Mouse (Mus musculus) kidney, postnatal 25 days (tissue): ENCODE measurements around the gene Hoxc13.

Experiments used
- DNase-seq, 2 experiments: peaks; one replicate each; pipeline ENCODE4 v3.0.0; 2021; ENCODE audit warnings: mixed read lengths in 2 of 2

Hoxc13 gene

DNA sequence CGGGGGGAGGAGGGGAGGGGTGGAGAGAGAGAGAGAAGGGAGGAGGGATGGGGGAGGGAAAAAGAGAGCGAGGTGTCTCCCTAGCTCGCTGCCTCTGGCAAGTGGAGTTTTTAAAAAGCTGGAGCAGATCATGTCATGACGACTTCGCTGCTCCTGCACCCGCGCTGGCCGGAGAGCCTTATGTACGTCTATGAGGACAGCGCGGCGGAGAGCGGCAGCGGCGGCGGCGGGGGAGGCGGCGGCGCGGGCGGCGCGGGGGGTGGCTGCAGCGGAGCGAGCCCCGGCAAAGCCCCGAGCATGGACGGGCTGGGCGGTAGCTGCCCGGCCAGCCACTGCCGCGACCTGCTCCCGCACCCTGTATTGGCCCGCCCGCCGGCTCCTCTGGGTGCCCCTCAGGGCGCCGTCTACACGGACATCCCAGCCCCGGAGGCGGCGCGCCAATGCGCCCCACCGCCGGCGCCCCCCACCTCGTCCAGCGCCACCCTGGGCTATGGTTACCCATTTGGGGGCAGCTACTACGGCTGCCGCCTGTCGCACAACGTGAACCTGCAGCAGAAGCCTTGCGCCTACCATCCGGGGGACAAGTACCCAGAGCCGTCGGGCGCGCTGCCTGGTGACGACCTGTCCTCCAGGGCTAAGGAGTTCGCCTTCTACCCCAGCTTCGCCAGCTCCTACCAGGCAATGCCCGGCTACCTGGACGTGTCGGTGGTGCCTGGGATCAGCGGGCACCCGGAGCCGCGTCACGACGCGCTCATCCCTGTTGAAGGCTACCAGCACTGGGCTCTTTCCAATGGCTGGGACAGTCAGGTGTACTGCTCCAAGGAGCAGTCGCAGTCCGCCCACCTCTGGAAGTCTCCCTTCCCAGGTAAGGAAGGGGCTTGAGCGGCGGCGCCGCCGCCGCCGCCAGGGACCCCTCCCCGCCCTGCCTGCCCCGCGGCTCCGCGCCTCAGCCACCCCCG lies at the start of gene Hoxc13:
TSS of gene Hoxc13 (plus strand) at position 51 of the 959 bp plus-strand sequence.
- DNase-seq: no peak

DNA sequence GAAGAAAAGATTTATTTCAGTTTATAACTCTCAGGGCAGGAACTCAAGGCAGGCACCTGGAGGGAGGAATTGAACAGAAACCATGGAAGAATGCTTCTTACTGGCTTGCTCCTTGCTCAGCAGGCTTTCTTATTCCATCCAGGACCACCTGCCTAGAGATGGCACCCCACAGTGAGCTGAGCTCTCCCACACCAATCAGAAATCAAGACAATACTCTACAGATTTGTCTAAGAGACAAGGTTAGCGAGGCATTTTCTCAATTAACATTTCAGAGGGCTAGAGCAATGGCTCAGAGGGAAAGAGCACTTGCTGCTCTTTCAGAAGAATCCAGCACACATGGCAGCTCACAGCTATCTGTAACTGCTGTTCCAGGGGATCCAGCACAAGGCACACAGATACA lies 35.1 kb upstream of the Hoxc13 start:
- no peak for DNase-seq

DNA sequence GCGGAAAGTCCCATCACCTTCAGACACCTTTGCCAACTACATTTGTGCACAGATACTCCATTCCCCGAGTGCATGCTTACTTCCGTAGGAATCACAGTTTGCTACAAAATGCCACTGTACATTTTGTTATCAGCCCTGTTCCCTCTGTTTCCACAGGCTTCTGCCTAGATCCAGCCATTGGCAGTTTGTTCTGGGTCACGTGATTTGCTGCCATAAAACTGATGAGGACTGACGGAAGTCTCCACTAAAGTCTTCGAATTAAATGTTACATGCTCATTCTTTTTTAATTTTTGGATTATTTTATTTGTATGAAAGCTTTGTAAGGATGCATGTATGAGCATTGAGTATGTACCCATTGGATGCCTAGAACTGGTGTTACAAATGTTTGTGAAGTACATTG lies 25.8 kb upstream of the Hoxc13 start:
- DNase-seq: no peak

DNA sequence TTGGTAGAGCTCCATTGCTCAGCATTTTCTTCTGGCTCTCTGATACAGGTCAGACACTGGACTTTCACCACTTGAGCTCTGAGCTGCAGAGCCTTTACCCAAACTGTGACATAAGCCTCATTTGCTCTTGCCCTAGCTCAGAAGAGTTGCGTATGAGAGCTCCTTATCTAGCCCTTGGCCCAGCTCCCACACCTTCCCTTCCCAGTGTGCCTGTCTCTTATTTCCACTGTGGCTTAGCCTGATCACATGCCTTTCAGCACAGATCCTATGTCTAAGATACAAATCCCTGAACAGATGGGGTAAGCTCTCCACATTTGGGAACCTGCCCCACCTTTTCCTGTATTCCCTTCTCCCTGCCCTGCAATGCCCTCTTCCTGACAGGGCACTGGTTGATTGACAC lies 16.0 kb upstream of the Hoxc13 start:
- DNase-seq: no peak

DNA sequence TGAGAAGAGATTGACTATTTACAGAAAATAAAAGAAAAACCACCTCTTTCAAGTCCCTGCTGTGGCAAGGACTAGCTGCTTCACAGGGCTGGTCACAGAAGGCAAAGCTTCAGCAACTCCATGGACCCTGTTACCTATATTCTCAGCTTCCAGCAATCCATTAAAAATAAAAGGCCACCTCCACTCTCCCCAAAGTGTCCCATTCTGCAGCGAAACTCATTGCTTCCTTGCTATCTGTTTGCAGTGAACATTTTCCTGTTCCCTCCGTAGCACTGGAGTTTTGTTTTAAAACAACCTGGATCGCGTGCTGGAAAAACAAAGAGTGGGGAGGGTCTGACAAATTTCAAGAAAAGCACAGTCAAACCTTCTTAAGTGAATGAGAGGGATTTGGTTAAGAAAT lies 11.4 kb upstream of the Hoxc13 start:
- no peak for DNase-seq

DNA sequence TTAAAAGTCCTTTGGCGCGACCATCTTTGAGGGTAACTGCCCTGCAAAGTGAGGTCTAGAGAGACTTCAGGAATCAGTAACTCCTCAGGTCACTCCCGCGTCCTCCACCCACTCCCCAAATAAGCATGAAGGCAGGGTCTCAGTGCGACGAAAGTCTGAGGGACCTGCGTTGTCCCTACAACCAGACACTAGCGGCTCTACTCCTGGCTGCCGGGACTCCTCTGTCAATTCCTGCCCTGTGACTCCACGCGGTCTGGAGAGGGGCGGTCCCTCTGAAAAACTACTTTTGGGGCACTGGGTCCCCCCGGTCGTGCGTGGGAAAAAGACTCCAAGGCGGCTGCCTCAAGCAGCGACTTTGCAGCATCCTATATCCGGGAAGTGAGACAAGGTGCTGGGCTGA lies 10.9 kb upstream of the Hoxc13 start:
- DNase-seq: no peak

DNA sequence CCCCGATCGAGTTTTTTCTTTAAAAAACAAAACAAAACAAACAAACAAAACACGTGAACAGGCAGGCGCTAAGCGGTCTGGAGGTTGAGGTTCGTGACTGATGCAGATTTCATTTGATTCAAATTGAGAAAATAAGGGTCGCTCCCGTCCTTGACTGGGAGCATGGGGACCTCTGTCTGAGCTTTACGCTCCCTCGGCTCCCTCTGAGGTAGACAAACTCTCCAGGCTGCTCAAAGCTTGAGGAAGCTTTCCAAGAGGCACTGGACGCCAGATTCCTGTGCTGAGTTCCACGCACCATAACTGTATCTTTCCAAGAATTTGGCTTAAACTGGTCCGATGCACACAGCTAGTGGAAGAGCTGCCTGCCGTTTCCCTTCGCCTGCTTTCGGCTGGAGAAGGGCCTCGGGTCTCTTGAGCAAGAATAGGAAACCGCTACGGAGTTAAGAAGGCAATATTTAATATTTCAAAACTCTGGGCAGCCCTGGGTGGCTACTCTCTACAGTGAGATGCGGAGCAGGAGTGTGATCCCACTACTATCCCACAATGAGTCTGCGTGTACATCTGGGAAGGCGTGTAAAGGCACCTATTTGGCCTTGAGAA lies 10.3 kb upstream of the Hoxc13 start:
- DNase-seq: no peak

DNA sequence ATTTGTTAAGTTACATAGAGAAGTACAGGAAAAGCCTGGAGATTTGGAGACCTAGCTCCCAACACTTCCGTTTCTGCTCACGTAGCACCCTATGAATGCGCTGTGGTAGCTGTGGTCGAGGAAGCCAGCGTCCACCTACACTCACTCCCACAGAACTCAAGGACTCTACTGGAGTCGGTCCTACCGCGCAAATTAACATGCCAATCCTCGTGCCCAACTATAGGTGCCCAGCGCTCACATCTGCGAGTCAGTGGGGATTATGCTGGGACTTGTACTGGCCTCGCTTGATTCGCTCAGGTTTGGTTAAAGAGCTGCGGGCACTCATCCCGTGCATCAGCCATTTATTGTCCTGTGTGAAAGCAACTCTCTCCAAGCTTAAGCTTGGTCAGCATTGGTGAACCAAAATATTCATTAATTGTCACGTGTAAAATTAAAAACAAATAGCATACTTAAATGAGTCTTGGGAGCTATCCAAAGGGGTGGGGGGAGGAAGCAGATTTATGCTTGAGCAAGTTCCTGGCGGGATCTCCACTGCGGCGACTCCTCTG lies 7.8 kb upstream of the Hoxc13 start:
- no peak for DNase-seq

DNA sequence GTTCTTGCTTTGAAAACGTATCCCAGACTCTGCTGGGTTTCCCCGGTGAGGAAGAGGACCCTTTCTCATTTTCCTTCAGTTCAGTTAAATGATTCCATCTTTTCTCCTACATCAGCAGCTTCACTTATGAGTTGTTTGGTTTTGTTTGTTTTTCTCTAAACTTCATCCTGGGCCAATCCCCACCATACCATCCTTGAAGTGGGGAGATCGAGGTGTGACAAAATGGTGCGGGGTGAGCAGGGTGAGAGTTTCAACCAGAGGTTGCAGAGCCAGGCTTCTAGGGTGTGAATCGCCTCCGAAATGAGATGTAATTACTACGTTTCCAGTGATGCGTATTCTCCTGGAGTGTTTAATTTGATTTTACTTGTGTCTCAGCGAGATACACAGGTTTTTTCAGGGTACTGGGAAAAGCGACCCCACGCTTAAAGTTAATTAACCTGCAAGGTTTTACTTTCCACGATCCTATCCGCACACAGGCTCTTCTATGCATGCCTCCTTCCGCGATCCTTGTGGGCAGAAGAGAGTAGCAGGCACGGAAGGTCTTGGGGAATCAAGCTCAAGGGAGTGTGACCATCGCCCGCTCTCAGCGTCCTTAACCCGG lies 2.8 kb upstream of the Hoxc13 start:
- DNase-seq: no peak

DNA sequence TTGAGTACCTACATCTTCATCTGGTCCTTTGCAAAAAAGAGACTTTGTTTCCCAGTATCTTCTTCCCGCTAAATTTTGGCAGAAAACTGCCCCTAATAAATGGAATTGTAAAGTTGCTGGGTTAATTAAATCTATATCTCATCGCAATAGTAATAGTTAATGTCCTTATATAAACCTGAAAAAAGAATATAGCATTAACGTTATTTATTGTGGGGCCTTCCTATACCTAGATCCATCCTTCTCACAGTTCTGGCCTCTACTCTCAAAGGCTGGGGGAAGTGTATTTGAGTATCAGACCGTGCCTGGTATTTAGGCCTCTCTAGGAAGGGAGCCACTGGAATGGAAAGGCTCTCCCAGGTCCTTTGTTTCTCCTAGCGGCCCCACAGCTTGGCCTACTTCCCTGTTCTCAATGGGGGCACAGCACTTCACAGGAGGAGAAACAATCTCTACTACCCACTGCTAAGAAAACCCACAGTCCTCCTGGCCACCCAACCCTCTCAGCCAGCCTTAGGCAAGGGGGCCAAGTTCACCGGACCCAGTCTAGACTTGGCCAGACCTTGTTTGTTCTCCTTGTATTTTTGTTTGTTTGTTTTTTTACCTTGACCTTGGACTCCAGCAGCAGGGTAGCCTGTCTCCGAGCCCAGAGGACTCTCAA lies 2.2 kb upstream of the Hoxc13 start:
- DNase-seq: no peak

DNA sequence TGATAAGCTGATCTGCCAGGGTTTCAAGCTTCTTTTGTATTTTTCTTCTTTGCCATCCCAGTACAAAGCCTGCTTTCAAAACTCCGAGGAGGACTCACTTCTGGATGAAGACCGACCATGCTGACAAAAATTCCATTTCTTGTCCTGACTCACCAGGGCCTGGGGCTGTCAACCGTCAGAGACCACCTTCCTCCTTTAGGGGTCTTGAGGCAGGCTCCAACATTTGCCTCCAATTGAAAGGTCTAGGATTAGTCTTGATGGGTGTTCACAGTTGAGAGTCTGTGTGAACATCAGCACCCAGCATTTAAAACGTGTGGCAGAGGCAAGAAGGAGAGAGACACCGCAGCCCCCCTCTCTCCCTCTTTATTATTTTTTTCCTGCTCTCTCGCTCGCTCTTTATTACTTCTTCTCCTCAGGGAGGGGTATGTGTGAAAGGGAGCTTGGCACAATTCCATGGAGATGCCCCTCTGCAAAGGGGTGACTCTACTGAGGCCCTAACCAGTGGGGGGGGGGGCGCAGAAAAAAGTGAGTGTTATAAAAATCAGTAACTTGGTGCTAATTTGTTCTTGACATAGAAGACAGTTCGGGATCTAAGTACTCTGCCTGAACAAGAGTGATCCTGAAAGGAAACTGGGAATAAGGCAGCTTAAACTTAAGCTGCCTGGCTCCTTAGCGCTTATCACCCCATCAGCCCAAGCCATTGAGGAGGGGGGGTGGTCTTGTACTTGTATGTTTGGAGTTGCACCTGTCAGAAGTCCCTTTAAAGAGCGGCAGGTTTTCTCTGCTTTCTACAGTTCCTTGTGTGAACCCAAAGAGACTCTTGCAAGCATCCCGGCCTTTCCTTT lies 1.3 kb upstream of the Hoxc13 start:
- DNase-seq: no peak

DNA sequence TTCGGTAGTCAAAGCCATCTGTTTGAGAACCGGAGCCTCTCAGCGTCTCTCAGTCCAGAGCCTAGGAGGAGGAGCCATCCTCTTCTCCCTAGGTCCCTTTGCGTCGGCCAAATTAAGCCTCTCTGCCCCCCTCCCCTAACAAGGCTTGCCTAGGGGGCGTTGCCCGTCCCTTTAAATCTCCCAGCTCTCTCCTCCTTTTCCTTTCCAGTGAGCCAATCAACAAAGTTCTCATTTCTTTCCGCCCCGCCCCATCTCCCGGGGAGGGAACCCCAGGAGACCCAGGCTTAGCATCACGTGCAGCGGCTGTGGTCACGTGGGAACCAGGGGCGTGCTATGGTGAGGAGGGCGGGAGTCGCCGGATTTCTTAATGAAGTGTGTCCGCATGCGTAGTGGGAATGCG lies 284 bp upstream of the Hoxc13 start:
- peak; percentile 70 to 76 for DNase-seq

DNA sequence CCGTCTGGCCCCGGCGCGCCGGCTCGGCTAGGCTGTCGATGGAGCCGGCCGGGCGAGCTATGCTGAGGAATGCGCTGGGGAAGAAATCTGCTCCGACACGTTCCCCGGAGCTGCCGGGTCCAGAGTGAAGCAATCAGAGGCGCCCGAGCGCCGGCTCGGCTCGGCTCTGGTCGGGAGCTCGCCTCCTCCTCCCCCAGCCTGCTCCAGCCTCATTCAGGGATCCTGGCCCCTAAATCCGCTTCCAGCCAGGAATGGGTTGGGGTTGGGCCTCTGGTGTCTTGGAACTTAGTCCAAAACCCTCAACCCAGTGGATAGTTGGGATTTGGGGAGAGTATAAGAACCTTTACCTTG lies 1.1 kb downstream of the Hoxc13 start:
- peak in 1 of 2 experiments; percentile 23 for DNase-seq

DNA sequence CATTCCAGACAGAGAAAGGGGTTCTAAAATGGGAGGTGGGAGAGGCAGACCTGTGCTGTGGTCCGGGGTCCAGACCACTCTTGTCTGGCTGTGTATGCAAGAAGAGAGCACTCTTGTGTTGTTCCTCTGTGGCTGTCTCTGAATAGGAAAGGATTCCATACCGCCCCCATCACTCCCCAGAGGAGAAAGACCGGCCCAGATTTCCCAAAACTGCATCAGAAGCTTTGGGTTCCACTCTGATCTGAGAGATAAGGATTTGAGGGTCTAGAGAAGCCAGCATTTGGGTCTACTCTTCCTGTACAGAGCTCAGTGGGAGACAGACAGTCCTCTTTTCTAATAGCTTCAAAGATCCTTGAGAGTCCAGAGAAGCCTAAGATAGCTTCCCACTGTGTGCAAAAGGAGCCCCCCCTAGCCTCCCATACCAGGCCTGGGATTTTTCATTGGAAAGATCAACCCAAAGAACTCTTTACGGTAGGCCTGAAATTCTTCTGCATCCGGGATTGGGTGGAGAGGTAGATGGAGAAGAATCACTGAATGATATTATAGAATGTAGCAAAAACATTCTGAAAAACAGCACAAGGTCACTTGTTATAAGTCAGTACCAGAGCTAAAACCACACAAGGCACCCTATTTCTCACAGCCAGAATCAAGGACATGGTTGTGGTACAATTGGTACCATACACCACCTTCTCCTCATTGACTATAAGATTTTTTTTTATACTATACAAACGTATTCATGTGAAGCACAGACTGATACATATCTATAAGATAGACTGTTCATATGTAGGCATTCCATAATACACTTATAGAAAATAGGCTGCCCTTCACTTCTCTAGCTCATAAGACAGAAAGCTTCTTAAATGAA lies 2.0 kb downstream of the Hoxc13 start:
- no peak for DNase-seq

DNA sequence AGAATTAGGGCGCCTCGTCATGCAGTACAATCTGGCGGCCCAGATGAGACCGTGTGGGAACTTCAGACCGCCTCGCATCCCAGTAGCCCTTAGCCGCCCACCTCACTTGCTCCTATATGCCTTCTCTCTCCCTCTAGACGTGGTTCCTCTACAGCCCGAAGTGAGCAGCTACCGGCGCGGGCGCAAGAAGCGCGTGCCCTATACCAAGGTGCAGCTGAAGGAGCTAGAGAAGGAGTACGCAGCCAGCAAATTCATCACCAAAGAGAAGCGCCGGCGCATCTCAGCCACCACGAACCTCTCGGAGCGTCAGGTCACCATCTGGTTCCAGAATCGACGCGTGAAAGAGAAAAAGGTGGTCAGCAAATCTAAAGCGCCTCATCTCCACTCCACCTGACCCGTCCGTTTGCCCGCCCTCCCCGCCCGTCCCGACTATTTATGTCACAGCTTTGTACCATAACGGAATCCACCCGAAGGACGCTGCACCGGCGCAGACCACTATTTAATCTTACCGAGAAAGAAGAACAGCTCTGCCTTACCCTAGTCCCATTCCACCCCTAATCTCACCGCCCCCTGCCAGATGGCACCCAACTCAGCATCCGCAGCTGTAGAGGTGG lies 6.2 kb downstream of the Hoxc13 start:
- no peak for DNase-seq

DNA sequence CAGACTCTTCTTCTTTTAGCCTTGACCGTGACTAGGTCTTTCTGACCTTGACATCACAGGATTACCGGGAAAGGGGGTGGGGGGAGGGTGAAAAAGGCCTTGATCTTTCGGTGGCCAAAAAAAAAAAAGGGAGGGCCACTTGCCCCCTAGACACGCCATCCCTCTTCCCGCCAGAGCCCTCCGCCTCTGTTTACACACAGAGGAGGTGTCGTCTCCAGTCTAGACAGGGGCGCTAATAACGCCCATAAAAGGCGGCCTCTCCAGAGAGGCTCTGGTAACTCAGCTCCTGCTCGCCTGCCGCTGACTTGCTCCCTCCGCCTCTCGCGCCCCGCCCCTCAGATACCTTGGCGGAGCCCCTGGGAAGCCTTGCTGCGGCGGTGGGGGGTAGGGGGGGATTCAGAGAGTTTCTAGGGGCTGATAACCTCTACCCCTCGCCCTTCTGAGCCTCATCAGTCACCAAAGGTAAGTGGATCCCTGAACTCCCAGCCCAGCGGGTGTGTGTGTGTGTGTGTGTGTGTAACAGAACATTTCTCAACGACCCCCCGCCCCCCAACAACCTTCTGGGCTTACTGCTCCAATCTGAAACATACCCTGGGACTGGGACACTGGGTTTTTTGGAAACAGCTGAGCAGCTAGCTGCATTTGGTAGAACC lies 10.9 kb downstream of the Hoxc13 start:
- DNase-seq: no peak

DNA sequence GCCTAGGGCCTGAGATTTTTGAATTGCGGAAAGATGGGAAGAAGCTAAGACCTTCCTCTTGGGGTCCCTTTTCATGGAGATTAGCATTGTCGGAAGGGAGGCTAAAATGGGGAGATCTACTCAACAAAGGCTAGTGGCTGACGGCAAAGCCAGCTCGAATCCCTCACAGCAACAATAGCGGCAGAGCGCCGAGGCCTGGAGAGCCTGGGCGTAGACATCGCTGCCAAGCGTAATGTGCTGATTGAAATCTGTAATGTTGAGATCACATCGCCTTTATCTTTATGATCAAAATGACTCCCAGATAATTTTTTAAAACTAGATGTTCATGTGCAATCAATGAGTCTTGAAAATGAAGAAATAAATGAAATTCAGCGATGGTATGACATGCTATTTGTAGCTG lies 13.5 kb downstream of the Hoxc13 start:
- peak in 1 of 2 experiments; percentile 19 for DNase-seq

DNA sequence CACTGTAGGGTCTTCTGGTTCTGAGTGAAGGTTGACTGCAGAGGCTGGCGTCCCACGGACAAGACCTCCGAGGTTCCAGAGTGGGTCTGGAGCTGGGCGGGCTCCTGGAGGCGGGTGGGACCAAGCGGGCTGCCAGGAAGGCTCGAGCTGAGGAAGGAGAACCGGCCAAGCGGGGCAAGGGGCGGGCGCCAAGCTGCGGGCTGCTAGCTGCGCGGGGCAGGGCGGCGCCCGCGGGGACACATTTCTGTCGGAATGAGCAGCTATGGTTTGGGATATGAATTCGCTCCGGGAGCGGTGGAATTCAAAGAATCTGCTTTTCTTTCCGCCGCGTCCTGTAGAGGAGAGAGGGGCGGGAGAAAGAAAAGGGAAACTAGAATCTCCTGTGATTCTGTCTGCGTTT lies 14.0 kb downstream of the Hoxc13 start:
- DNase-seq: peak in 1 of 2 experiments; percentile 10

DNA sequence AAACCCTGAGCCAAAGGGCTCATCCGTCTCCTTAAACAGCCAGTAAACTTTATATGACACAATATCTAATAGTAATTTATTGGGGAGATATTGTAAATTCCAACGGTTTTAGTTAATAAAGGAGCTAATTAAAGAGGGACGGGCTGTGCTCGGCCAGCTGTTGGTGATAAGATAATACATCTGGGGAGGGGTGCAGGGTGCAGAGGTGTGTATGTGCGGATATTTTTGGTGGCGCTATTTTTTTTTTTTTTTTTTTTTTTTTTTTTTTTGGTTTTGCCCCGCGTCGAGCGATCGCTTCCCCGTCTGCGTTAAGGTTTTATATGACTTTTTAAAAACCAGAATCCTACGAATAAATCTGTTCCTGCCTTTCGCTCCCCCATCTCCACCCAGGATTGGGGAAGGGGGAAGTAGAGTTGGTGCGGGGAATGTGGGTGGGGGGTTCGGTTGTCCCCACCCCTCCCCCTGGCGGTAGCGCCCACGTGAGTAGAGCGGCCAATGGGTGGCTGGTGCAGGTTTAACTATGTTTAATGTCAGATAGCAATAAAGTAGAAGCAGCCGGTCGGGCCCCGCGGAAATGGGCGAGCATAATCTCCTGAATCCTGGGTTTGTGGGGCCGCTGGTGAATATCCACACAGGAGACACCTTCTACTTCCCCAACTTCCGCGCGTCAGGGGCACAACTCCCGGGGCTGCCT lies 15.5 kb downstream of the Hoxc13 start, which contains the start of gene Hoxc12:
TSS of gene Hoxc12 (plus strand) at position 479 of the 694 bp plus-strand sequence.
- DNase-seq: no peak
